ENCODE assay signal across 23 mouse cellular contexts in the genomic region with DNA sequence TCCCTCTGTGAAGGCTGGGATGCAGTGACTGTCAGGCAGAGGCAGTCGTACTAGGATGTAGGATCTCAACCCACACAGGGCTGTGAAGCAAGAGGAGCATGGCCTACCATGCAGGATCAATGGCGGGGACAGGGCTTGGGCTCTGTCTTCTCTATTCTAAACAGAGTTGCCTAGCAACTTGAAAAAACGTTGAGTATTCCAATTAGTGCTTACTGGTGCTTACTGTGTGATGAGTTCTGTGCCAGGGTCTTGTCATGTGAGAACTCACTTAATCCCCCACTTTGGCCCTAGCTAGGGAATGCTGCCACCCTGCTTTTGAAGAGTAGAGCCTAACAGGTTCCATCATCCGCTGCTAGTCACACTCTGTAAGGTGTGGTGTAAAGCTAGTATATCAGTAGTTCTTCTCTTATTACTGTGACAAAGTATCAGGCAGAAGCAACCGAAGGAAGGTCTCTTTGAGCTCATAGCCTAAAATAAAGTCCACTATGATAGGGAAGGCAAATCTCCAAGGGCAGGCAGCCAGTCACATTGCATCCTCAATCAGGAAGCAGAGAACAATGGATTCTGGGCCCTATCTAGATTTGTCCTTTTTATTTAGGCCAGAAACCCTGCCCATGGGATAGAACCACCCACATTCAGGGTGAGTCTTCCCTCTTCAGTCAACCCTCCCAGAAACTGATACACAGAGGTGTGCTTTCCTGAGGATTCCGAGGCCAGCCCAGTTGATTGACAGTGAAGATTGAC. TPM values are rescaled to one million over a fixed set of nuclear protein-coding genes. Genes with fewer than 3 reads are reported as not detected.
DNase-seq lines count a peak whose midpoint lies in the region; ATAC-seq and TF ChIP-seq lines count a peak whose summit lies in the region.
"Had no signal": no experiment of that assay in that cellular context is flagged by ENCODE, and none has a peak within 500 bp of the region (broad histone marks: within the 10 kb centered on the region; RNA-seq: fewer than 3 reads in every experiment).

No protein-coding gene starts in this region.

- TF ChIP-seq POLR2A in heart, adult 2 months (IDR thresholded peaks at IDR 0.05; ENCODE audit: insufficient read depth, low read depth, low read length) = no peak
- no peak for TF ChIP-seq POLR2A in kidney, adult 2 months (IDR thresholded peaks at IDR 0.05; ENCODE audit: low read depth, low read length)

- H3K4me3 ChIP-seq in heart, adult 2 months = no peak overlapping the region
- H3K4me3 ChIP-seq in heart, embryonic 12.5 days = no peak overlapping the region
- H3K4me3 ChIP-seq in kidney, adult 2 months (ENCODE audit: insufficient read depth, low read depth, low read length) = no peak overlapping the region
- H3K4me3 ChIP-seq in forebrain, embryonic 15.5 days = no peak overlapping the region
- H3K4me3 ChIP-seq in liver, postnatal 0 days (ENCODE audit: low read depth, low read length) = no peak overlapping the region
- H3K4me3 ChIP-seq: embryonic facial prominence, embryonic 13.5 days; limb, embryonic 12.5 days; liver, embryonic 13.5 days; myocyte; neural tube, embryonic 15.5 days had no signal

- H3K9ac ChIP-seq in heart, adult 2 months (ENCODE audit: low read depth, low read length) = no peak overlapping the region
- H3K9ac ChIP-seq in heart, embryonic 12.5 days = no peak overlapping the region
- H3K9ac ChIP-seq in forebrain, embryonic 15.5 days (replicated peaks) = no peak overlapping the region
- H3K9ac ChIP-seq in liver, postnatal 0 days (replicated peaks) = no peak overlapping the region
- H3K9ac ChIP-seq: embryonic facial prominence, embryonic 13.5 days; hindbrain, embryonic 14.5 days; limb, embryonic 12.5 days; liver, embryonic 13.5 days; neural tube, embryonic 15.5 days had no signal

- no peak for TF ChIP-seq EP300 in heart, adult 2 months (IDR thresholded peaks at IDR 0.05; ENCODE audit: insufficient read depth, low read depth, low read length)
- TF ChIP-seq EP300 in liver, postnatal 0 days (IDR thresholded peaks at IDR 0.05; ENCODE audit: low read depth) = no peak

- intact Hi-C loops in heart, adult 2 months (cut with DNase I) = no loop called here

- DNase-seq in heart, adult 2 months = peak in 1 of 2 experiments; percentile 5
- DNase-seq in kidney, adult 2 months = peak; percentile 5
- DNase-seq in kidney, postnatal 14 days = no peak
- DNase-seq in Muller cell, postnatal 12 days (ENCODE audit: inconsistent ontology term) = peak; percentile 4
- no peak for DNase-seq in liver, postnatal 0 days
- DNase-seq in embryo, embryonic 9.5 days (ENCODE audit: extremely low spot score) = no peak
- DNase-seq: adrenal gland, postnatal 14 days; cerebellum, adult 8-10 months; liver, embryonic 13.5 days; right cerebral cortex, postnatal 4 days; thymus, postnatal 25 days had no signal

- no peak for ATAC-seq in heart, embryonic 12.5 days (ENCODE audit: insufficient number of reproducible peaks, low FRiP score)
- ATAC-seq in forebrain, embryonic 15.5 days (replicated peaks) = peak; percentile 84
- ATAC-seq in liver, postnatal 0 days = no peak

- WGBS in heart, adult 2 months = 46% methylated on average over 6 of the region's 6 CpGs
- WGBS in heart, embryonic 12.5 days = 58% methylated on average over 6 of the region's 6 CpGs
- 64% methylated on average over 6 of the region's 6 CpGs for WGBS in kidney, adult 2 months
- WGBS in forebrain, embryonic 15.5 days = 40% methylated on average over 6 of the region's 6 CpGs
- WGBS in liver, postnatal 0 days (ENCODE audit: insufficient replicate concordance) = 57% methylated on average over 6 of the region's 6 CpGs

- TF ChIP-seq CTCF in heart, adult 2 months (IDR thresholded peaks at IDR 0.05) = no peak
- TF ChIP-seq CTCF in kidney, adult 2 months (conservative IDR thresholded peaks at IDR 0.05; ENCODE audit: insufficient read depth, insufficient read length, low read depth, low read length) = no peak
- TF ChIP-seq CTCF in liver, postnatal 0 days (IDR thresholded peaks at IDR 0.05; ENCODE audit: low read depth) = no peak

- H3K4me2 ChIP-seq in heart, embryonic 12.5 days = no peak overlapping the region
- H3K4me2 ChIP-seq in forebrain, embryonic 15.5 days (replicated peaks) = no peak overlapping the region
- H3K4me2 ChIP-seq in liver, postnatal 0 days (ENCODE audit: low read depth, low read length) = no peak overlapping the region
- H3K4me2 ChIP-seq: embryonic facial prominence, embryonic 13.5 days; hindbrain, embryonic 14.5 days; limb, embryonic 12.5 days; liver, embryonic 13.5 days; neural tube, embryonic 15.5 days had no signal

- H3K4me1 ChIP-seq in heart, adult 2 months (ENCODE audit: control insufficient read depth, insufficient read depth, low read length) = peaks cover 2% of the 10 kb centered on the region; the same call in 1 of the 2 replicates
- H3K4me1 ChIP-seq in heart, embryonic 12.5 days (replicated peaks) = no peaks in the 10 kb centered on the region
- no peaks in the 10 kb centered on the region for H3K4me1 ChIP-seq in kidney, adult 2 months (ENCODE audit: control insufficient read depth, insufficient read depth, low read length)
- H3K4me1 ChIP-seq in forebrain, embryonic 15.5 days = peaks cover 12% of the 10 kb centered on the region
- H3K4me1 ChIP-seq in liver, postnatal 0 days (ENCODE audit: insufficient read depth) = no peaks in the 10 kb centered on the region
- H3K4me1 ChIP-seq: embryonic facial prominence, embryonic 13.5 days; limb, embryonic 12.5 days; liver, embryonic 13.5 days; neural tube, embryonic 15.5 days had no signal

- H3K79me2 ChIP-seq in heart, adult 2 months (replicated peaks; ENCODE audit: control insufficient read depth, insufficient read depth, low read length) = no peaks in the 10 kb centered on the region

- H3K9me3 ChIP-seq in heart, embryonic 12.5 days (replicated peaks) = no peaks in the 10 kb centered on the region
- no peaks in the 10 kb centered on the region for H3K9me3 ChIP-seq in forebrain, embryonic 15.5 days
- H3K9me3 ChIP-seq in liver, postnatal 0 days (ENCODE audit: low read length) = no peaks in the 10 kb centered on the region
- H3K9me3 ChIP-seq: embryonic facial prominence, embryonic 13.5 days; limb, embryonic 12.5 days; liver, embryonic 13.5 days; neural tube, embryonic 15.5 days had no signal

- no peaks in the 10 kb centered on the region for H3K27me3 ChIP-seq in heart, adult 2 months (ENCODE audit: control insufficient read depth, insufficient read depth, low read length)
- H3K27me3 ChIP-seq in heart, embryonic 12.5 days (replicated peaks) = no peaks in the 10 kb centered on the region
- H3K27me3 ChIP-seq in kidney, adult 2 months (replicated peaks; ENCODE audit: control insufficient read depth, insufficient read depth, low read length) = no peaks in the 10 kb centered on the region
- no peaks in the 10 kb centered on the region for H3K27me3 ChIP-seq in forebrain, embryonic 15.5 days
- H3K27me3 ChIP-seq in liver, postnatal 0 days (ENCODE audit: insufficient read depth, low read length) = no peaks in the 10 kb centered on the region
- H3K27me3 ChIP-seq: embryonic facial prominence, embryonic 13.5 days; limb, embryonic 12.5 days; liver, embryonic 13.5 days; neural tube, embryonic 15.5 days had no signal

- H3K27ac ChIP-seq in heart, adult 2 months = peak overlapping the region; percentile 48
- H3K27ac ChIP-seq in heart, embryonic 12.5 days (ENCODE audit: poor library complexity, severe bottlenecking) = no peak overlapping the region
- no peak overlapping the region for H3K27ac ChIP-seq in kidney, adult 2 months (ENCODE audit: insufficient read depth, low read depth, low read length)
- no peak overlapping the region for H3K27ac ChIP-seq in forebrain, embryonic 15.5 days (replicated peaks)
- H3K27ac ChIP-seq in liver, postnatal 0 days (ENCODE audit: low read depth) = no peak overlapping the region
- H3K27ac ChIP-seq: embryonic facial prominence, embryonic 13.5 days; hindbrain, embryonic 14.5 days; limb, embryonic 12.5 days; liver, embryonic 13.5 days; neural tube, embryonic 15.5 days had no signal

- H3K36me3 ChIP-seq in heart, adult 2 months (ENCODE audit: control insufficient read depth, insufficient read depth, low read length) = no peaks in the 10 kb centered on the region
- no peaks in the 10 kb centered on the region for H3K36me3 ChIP-seq in heart, embryonic 12.5 days
- H3K36me3 ChIP-seq in kidney, adult 2 months (ENCODE audit: control insufficient read depth, insufficient read depth, low read length) = no peaks in the 10 kb centered on the region
- H3K36me3 ChIP-seq in forebrain, embryonic 15.5 days = no peaks in the 10 kb centered on the region
- no peaks in the 10 kb centered on the region for H3K36me3 ChIP-seq in liver, postnatal 0 days (replicated peaks; ENCODE audit: insufficient read depth, low read length)
- H3K36me3 ChIP-seq: embryonic facial prominence, embryonic 13.5 days; limb, embryonic 12.5 days; liver, embryonic 13.5 days; neural tube, embryonic 15.5 days had no signal

RNA-seq across cellular contexts. Expression of a gene that starts 27.6 kb away (rescaled TPM):
- under 1 TPM; 0.20 to 0.26 TPM for total RNA-seq in heart, adult 2 months (2021)
- 0.12 and 0.20 TPM in 2 replicates for polyA plus RNA-seq in heart, adult 2 months (2012; rRNA removed)
- 0.18 and 0.40 TPM in 2 replicates for polyA plus RNA-seq in heart, embryonic 12.5 days (2016; fragmentation: Nextera tagmentation; extraction: Ambion mirVana)
- polyA plus RNA-seq in kidney, adult 2 months (2012; rRNA removed) = not detected in 2 replicates
- 1.1 and 1.3 TPM in 2 replicates for polyA plus RNA-seq in forebrain, embryonic 15.5 days (2015; fragmentation: Nextera tagmentation; extraction: Ambion mirVana)
- 0.11 and 0.16 TPM in 2 replicates for polyA plus RNA-seq in liver, postnatal 0 days (2015; fragmentation: Nextera tagmentation; extraction: Ambion mirVana)
- total RNA-seq: adrenal gland, postnatal 14 days; common myeloid progenitor, adult 5-6 weeks; gastrocnemius, adult 18-20 months; megakaryocyte, adult 5-6 weeks had no signal
- polyA plus RNA-seq: gonadal fat pad, adult 2 months; limb, embryonic 12.5 days; lung, embryonic 16.5 days; myocyte had no signal

Comparison
In these comparisons a context has a peak if more than half of its experiments do, and no peak if none do; other contexts are left out.
1. DNase-seq: peak in kidney, adult 2 months (single experiment) and Muller cell, postnatal 12 days (single experiment); none in kidney, postnatal 14 days (single experiment), liver, postnatal 0 days (single experiment) and embryo, embryonic 9.5 days (single experiment).